Mouse (Mus musculus) stomach, embryonic 14.5 days (tissue): ENCODE measurements around the gene Upk1a. TPM values are rescaled to one million over a fixed set of nuclear protein-coding genes. Genes with fewer than 3 reads are reported as not detected.

ENCODE experiments used
- ATAC-seq: fragments of 200-750 bp; cut with Nextera tagmentation; 2 replicates; pipeline ENCODE4 v1.8.0; 2017; ENCODE audit warnings: low read depth, moderate TSS enrichment; ENCODE audit not compliant: insufficient number of reproducible peaks, insufficient read depth, low FRiP score
- H3K27ac ChIP-seq: fragments of 300-500 bp; sonication (generic); 2 replicates; pipeline ENCODE4 v1.5.1; 2014; ENCODE audit warnings: mild to moderate bottlenecking, low read length, moderate library complexity, mixed read lengths
- H3K27me3 ChIP-seq: fragments of 300-500 bp; sonication (generic); 2 replicates; pipeline ENCODE4 v1.6.1; 2014; ENCODE audit warnings: low read length, control low read depth, mixed read lengths; ENCODE audit not compliant: control insufficient read depth, insufficient read depth
- H3K36me3 ChIP-seq: fragments of 300-500 bp; sonication (generic); 2 replicates; pipeline ENCODE4 v1.6.1; 2014; ENCODE audit warnings: mild to moderate bottlenecking, control low read depth, low read length, moderate library complexity, mixed read lengths; ENCODE audit not compliant: control insufficient read depth, insufficient read depth
- H3K4me1 ChIP-seq: fragments of 300-500 bp; sonication (generic); 2 replicates; pipeline ENCODE4 v1.6.1; 2014; ENCODE audit warnings: low read length, control low read depth, mixed read lengths; ENCODE audit not compliant: control insufficient read depth, insufficient read depth
- H3K4me2 ChIP-seq: fragments of 300-500 bp; sonication (generic); replicated peaks from 2 replicates; pipeline ENCODE4 v1.6.1; 2014; ENCODE audit warnings: low read depth, low read length, control low read depth
- H3K4me3 ChIP-seq: fragments of 300-500 bp; sonication (generic); 2 replicates; pipeline ENCODE4 v1.5.1; 2014; ENCODE audit warnings: low read depth, low read length, control low read depth
- H3K9ac ChIP-seq: fragments of 300-500 bp; sonication (generic); replicated peaks from 2 replicates; pipeline ENCODE4 v1.6.1; 2014; ENCODE audit warnings: low read depth, mild to moderate bottlenecking, control low read depth, low read length, moderate library complexity, mixed read lengths
- H3K9me3 ChIP-seq: fragments of 300-500 bp; sonication (generic); 2 replicates; pipeline ENCODE4 v1.6.1; 2016; ENCODE audit warnings: low read depth, low read length, control low read depth; ENCODE audit not compliant: control insufficient read depth
- WGBS: fragments of 180-500 bp; shearing (Covaris S2); extraction: QIAGEN DNeasy Blood & Tissue Kit; methylation state at CpG from one replicate; pipeline ENCODE4 v1.1.7; 2014; 5-methylcytosine and 5-hydroxymethylcytosine counted together
- polyA plus RNA-seq: library from polyadenylated mRNA; unstranded; fragments of >200 nt; fragmentation: Nextera tagmentation; extraction: Ambion mirVana; gene quantifications from 2 replicates; pipeline ENCODE4 v1.2.1, GENCODE M21; 2014

Gene Upk1a
- polyA plus RNA-seq, 1 experiment from 2014 or later, result 6.6 TPM

DNA sequence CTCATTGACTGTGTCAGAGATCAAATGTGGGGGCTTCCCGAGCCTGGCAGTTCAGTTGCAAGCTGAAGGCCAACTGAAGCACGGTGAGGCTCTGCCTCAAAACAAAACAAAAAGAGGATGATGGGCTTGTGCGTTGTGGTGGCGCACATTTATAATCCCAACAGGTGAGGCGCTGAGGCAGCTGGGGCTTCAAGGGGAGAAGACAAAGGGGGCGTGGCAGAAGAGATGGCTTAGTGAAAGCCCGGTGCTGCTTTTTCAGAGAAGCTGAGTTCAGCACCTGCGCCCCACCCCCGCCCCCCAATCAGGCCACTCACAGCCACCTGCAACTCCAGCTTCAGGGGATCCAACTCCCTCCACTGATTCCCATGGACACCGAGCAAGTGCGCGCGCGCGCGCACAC is 4.2 kb downstream of the Upk1a start:
- Histone ChIP-seq H3K27ac (no peak overlapping the region), H3K27me3 (no peaks in the 10 kb centered on the region), H3K4me2 (no peak overlapping the region), H3K36me3 (no peaks in the 10 kb centered on the region), H3K4me3 (no peak overlapping the region), H3K4me1 (no peaks in the 10 kb centered on the region), H3K9me3 (no peaks in the 10 kb centered on the region), H3K9ac (no peak overlapping the region)
- 45% methylated on average over 16 of the region's 16 CpGs for WGBS
- no peak for ATAC-seq

DNA sequence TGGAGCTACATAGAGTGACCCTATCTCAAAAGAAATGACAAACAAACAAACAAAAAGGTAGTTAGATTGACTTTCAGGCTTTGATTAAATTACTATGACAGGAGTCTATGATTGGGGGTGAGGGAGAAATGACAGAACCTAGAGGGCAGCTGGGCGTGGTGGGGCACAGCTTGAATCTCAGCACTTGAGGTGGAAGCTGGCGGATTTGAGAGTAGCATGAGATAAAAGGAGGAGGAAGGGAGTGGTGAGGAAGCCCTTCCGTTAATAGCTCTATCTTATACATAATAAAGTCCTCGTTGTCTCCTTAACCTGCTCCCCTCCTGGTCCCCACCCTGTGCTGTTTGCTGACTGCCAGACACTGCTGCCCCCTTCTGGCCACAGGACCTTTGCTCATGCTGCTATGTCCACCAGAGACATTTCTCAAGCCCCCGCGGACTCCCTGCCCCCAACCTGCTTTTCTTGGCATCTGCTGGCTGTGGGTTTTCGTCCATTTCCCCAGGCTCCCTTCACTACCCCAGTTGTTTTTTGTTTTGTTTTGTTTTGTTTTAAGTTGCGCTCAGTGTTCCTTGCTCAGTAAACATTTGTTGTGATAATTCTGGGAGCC is 4.8 kb downstream of the Upk1a start:
- Histone ChIP-seq H3K36me3 (no peaks in the 10 kb centered on the region), H3K9me3 (no peaks in the 10 kb centered on the region), H3K9ac (no peak overlapping the region), H3K27me3 (no peaks in the 10 kb centered on the region), H3K27ac (no peak overlapping the region), H3K4me3 (no peak overlapping the region), H3K4me1 (no peaks in the 10 kb centered on the region), H3K4me2 (no peak overlapping the region)
- WGBS, result 29% methylated on average over 8 of the region's 8 CpGs
- ATAC-seq, result no peak

- 82% methylated on average over 8 of the region's 8 CpGs for WGBS
Observed at GRCm38 (mm10) chr7:30604944-30605343, 7.7 kb downstream of the Upk1a start.

GRCm38 (mm10) chr7:30604424-30604823 is 8.2 kb downstream of the Upk1a start:
- no peak for ATAC-seq
- peaks cover 3% of the 10 kb centered on the region; the same call in 1 of the 2 replicates for H3K4me1 ChIP-seq
- H3K36me3 ChIP-seq, result no peaks in the 10 kb centered on the region
- no peak overlapping the region for H3K4me3 ChIP-seq
- H3K4me2 ChIP-seq, result no peak overlapping the region
- no peak overlapping the region for H3K27ac ChIP-seq
- H3K9me3 ChIP-seq, result no peaks in the 10 kb centered on the region
- 53% methylated on average over 8 of the region's 8 CpGs for WGBS
- H3K9ac ChIP-seq, result no peak overlapping the region
- no peaks in the 10 kb centered on the region for H3K27me3 ChIP-seq

More at GRCm38 (mm10) chr7:30604944-30605343, 7.7 kb downstream of the Upk1a start:
- ATAC-seq, result no peak
- no peaks in the 10 kb centered on the region for H3K36me3 ChIP-seq
- H3K4me3 ChIP-seq, result no peak overlapping the region
- no peaks in the 10 kb centered on the region for H3K27me3 ChIP-seq
- H3K9ac ChIP-seq, result no peak overlapping the region
- H3K4me1 ChIP-seq, result peaks cover 3% of the 10 kb centered on the region; the same call in 1 of the 2 replicates
- H3K27ac ChIP-seq, result no peak overlapping the region
- H3K9me3 ChIP-seq, result no peaks in the 10 kb centered on the region
- H3K4me2 ChIP-seq, result no peak overlapping the region

- peak overlapping the region; percentile 52 for H3K27ac ChIP-seq
- no peaks in the 10 kb centered on the region for H3K9me3 ChIP-seq
- no peak overlapping the region for H3K4me2 ChIP-seq
- H3K36me3 ChIP-seq, result no peaks in the 10 kb centered on the region
- H3K4me1 ChIP-seq, result peaks cover 3% of the 10 kb centered on the region; the same call in 1 of the 2 replicates
- H3K4me3 ChIP-seq, result no peak overlapping the region
- no peaks in the 10 kb centered on the region for H3K27me3 ChIP-seq
- H3K9ac ChIP-seq, result no peak overlapping the region
- 10% methylated on average over 3 of the region's 3 CpGs for WGBS
- peak; percentile 53 for ATAC-seq
Observed at GRCm38 (mm10) chr7:30602583-30602982, 10.1 kb downstream of the Upk1a start.

DNA sequence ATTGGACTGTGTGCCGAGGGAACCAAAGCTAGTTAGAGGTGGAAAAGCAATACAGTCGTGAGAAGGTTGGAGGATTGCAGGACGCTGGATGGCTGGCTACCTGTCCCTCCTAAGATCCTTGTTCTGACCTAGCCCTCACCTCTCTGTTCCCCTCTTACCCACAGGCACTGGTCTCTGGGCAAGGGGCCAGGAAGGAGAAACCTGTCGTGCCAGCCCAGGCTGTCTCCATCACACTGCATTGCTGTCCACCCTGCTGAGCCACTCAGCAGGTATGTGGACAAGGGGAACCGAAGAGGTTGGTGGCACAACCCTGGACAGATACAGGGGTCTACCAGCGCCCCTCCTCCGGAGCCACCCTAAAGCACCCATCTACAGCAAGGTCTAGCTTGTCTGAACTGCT is 12.0 kb downstream of the Upk1a start:
- 62% methylated on average over 7 of the region's 7 CpGs for WGBS
- H3K4me1 ChIP-seq, result peaks cover 3% of the 10 kb centered on the region; the same call in 1 of the 2 replicates
- no peaks in the 10 kb centered on the region for H3K36me3 ChIP-seq
- H3K9me3 ChIP-seq, result no peaks in the 10 kb centered on the region
- H3K27me3 ChIP-seq, result no peaks in the 10 kb centered on the region
- no peak overlapping the region for H3K9ac ChIP-seq
- H3K4me3 ChIP-seq, result no peak overlapping the region
- ATAC-seq, result no peak
- no peak overlapping the region for H3K4me2 ChIP-seq
- peak overlapping the region; percentile 55; the same call in 1 of the 2 replicates for H3K27ac ChIP-seq

DNA sequence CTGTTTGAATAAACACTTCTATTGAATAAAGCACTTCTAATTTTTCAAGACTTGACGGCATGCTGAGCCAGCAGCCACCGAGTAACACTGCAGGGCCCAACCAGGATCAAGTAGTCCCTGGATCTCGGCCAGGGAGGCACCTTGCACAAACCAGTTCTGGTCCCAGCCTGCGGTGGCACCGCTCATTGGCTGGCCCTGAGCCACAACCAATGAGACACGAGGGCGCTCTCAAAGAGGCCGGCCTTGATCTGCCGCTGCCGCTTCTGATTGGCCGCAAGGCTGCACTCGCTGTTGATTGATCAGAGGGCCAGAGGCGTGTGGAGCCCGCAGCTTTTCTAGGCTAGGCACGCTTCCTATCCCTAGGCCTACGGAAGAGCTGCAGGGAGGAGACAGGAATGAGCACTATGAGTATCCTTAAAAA is 12.7 kb downstream of the Upk1a start:
- Histone ChIP-seq H3K9ac (no peak overlapping the region), H3K4me3 (no peak overlapping the region), H3K36me3 (no peaks in the 10 kb centered on the region), H3K27me3 (no peaks in the 10 kb centered on the region), H3K27ac (peak overlapping the region; percentile 55; the same call in 1 of the 2 replicates), H3K4me1 (peaks cover 3% of the 10 kb centered on the region; the same call in 1 of the 2 replicates), H3K9me3 (no peaks in the 10 kb centered on the region), H3K4me2 (0 out of 2 replicates have a peak overlapping the region, but pooled peaks have one; percentile 10)
- ATAC-seq, result peak; percentile 94
- WGBS, result under 1% methylated on average over 16 of the region's 16 CpGs

GRCm38 (mm10) chr7:30598786-30599185 is 13.9 kb downstream of the Upk1a start, which contains the start of gene Zbtb32:
Gene Zbtb32 (minus strand): TSS chr7:30598909.
- no peak within 1 kb of the TSS for H3K4me2 ChIP-seq
- H3K27ac ChIP-seq, result peak within 1 kb of the TSS; percentile 46; the same call in 1 of the 2 replicates
- ATAC-seq, result no peak
- no peaks in the 10 kb centered on the region for H3K9me3 ChIP-seq
- H3K9ac ChIP-seq, result no peak within 1 kb of the TSS
- WGBS, result 92% methylated on average over 12 of the region's 12 CpGs
- H3K36me3 ChIP-seq, result no peaks in the 10 kb centered on the region
- H3K27me3 ChIP-seq, result no peaks in the 10 kb centered on the region
- no peak within 1 kb of the TSS for H3K4me3 ChIP-seq
- peaks cover 3% of the 10 kb centered on the region; the same call in 1 of the 2 replicates for H3K4me1 ChIP-seq
